Mouse (Mus musculus) MEL (cell line): ENCODE results near the gene Smc1b. TPM values are rescaled to one million over a fixed set of nuclear protein-coding genes. Genes with fewer than 3 reads are reported as not detected.

Experiments used
- DNase-seq: peaks from one replicate; pipeline ENCODE4 v3.0.0; 2011; ENCODE audit warnings: low read depth, low spot score
- H3K27ac ChIP-seq: 2 replicates; pipeline ENCODE4 v1.5.1; 2012; ENCODE audit warnings: low read depth, mild to moderate bottlenecking, control low read depth, low read length, moderate library complexity; ENCODE audit not compliant: control insufficient read depth
- H3K27me3 ChIP-seq, 2 experiments: fragments of 150-350 bp in 1 of 2; sonication (generic) in 1 of 2; 2 replicates each; pipeline ENCODE4 v1.6.1; 2012; ENCODE audit warnings: low read length in 2 of 2, mild to moderate bottlenecking in 2 of 2, improper control_type of control experiment in 1 of 2, moderate library complexity in 1 of 2; ENCODE audit not compliant: insufficient read depth in 2 of 2, control insufficient read depth in 1 of 2
- H3K36me3 ChIP-seq, 2 experiments: 2 replicates each; pipeline ENCODE4 v1.6.1; 2012 to 2014; ENCODE audit warnings: low read length in 2 of 2, improper control_type of control experiment in 1 of 2, inconsistent platforms in 1 of 2, mild to moderate bottlenecking in 1 of 2; ENCODE audit not compliant: insufficient read depth in 2 of 2, control insufficient read depth in 1 of 2
- H3K4me1 ChIP-seq, 2 experiments: fragments of 150-350 bp in 1 of 2; sonication (generic) in 1 of 2; 2 replicates each; pipeline ENCODE4 v1.6.1; 2012; ENCODE audit warnings: low read length in 2 of 2, improper control_type of control experiment in 1 of 2, mild to moderate bottlenecking in 1 of 2; ENCODE audit not compliant: insufficient read depth in 2 of 2, control insufficient read depth in 1 of 2
- H3K4me3 ChIP-seq, 2 experiments: fragments of 150-350 bp in 1 of 2; sonication (generic) in 1 of 2; 2 replicates each; pipeline ENCODE4 v1.5.1; 2012; ENCODE audit warnings: low read depth in 2 of 2, low read length in 2 of 2, mild to moderate bottlenecking in 2 of 2, moderate library complexity in 2 of 2, control low read depth in 1 of 2, improper control_type of control experiment in 1 of 2; ENCODE audit not compliant: control insufficient read depth in 1 of 2, insufficient read depth in 1 of 2
- H3K79me2 ChIP-seq: 2 replicates; pipeline ENCODE4 v1.6.1; 2012; ENCODE audit warnings: mild to moderate bottlenecking, low read length, moderate library complexity; ENCODE audit not compliant: control insufficient read depth, poor library complexity, insufficient read depth
- H3K9ac ChIP-seq: 2 replicates; pipeline ENCODE4 v1.6.1; 2012; ENCODE audit warnings: low read depth, mild to moderate bottlenecking, control low read depth, low read length, moderate library complexity; ENCODE audit not compliant: control insufficient read depth, poor library complexity, severe bottlenecking
- H3K9me3 ChIP-seq: fragments of 150-350 bp; sonication (generic); replicated peaks from 2 replicates; pipeline ENCODE4 v1.6.1; 2012; ENCODE audit warnings: mild to moderate bottlenecking, low read length, improper control_type of control experiment, moderate library complexity; ENCODE audit not compliant: insufficient read depth
- BHLHE40 ChIP-seq: IDR thresholded peaks from 2 replicates; pipeline ENCODE4 v1.6.1; 2012; ENCODE audit warnings: low read depth, mild to moderate bottlenecking, inconsistent platforms, low read length, improper control_type of control experiment, borderline replicate concordance
- CHD1 ChIP-seq: IDR thresholded peaks from 2 replicates; pipeline ENCODE4 v1.6.1; 2012; ENCODE audit warnings: low read depth, mild to moderate bottlenecking, inconsistent platforms, low read length, improper control_type of control experiment
- ELF1 ChIP-seq: IDR thresholded peaks from 2 replicates; pipeline ENCODE4 v1.6.1; 2014; ENCODE audit warnings: low read depth, mild to moderate bottlenecking, inconsistent platforms, low read length, improper control_type of control experiment, moderate library complexity
- EP300 ChIP-seq, 2 experiments: IDR thresholded peaks; 2 replicates each; pipeline ENCODE4 v1.6.1; 2011; ENCODE audit warnings: improper control_type of control experiment in 2 of 2, low read length in 2 of 2, low read depth in 1 of 2, mild to moderate bottlenecking in 1 of 2
- ETS1 ChIP-seq: IDR thresholded peaks from 2 replicates; pipeline ENCODE4 v1.6.1; 2012; ENCODE audit warnings: low read depth, mild to moderate bottlenecking, inconsistent platforms, low read length, improper control_type of control experiment, moderate library complexity
- GABPA ChIP-seq: IDR thresholded peaks from 2 replicates; pipeline ENCODE4 v1.6.1; 2012; ENCODE audit warnings: low read depth, mild to moderate bottlenecking, inconsistent platforms, low read length, improper control_type of control experiment, moderate library complexity
- GATA1 ChIP-seq: IDR thresholded peaks from 2 replicates; pipeline ENCODE4 v1.6.1; 2011; ENCODE audit warnings: low read depth, low read length, improper control_type of control experiment
- HCFC1 ChIP-seq: IDR thresholded peaks from 2 replicates; pipeline ENCODE4 v1.6.1; 2012; ENCODE audit warnings: low read depth, mild to moderate bottlenecking, inconsistent platforms, low read length, improper control_type of control experiment, moderate library complexity
- MAFK ChIP-seq: IDR thresholded peaks from 2 replicates; pipeline ENCODE4 v1.6.1; 2011; ENCODE audit warnings: low read depth, mild to moderate bottlenecking, low read length, improper control_type of control experiment, borderline replicate concordance
- MAX ChIP-seq: IDR thresholded peaks from 2 replicates; pipeline ENCODE4 v1.6.1; 2011; ENCODE audit warnings: low read length, improper control_type of control experiment
- MEF2A ChIP-seq: IDR thresholded peaks from 2 replicates; pipeline ENCODE4 v1.6.1; 2014; ENCODE audit warnings: low read depth, mild to moderate bottlenecking, inconsistent platforms, low read length, improper control_type of control experiment; ENCODE audit not compliant: poor library complexity, insufficient replicate concordance, severe bottlenecking; ENCODE audit errors: extremely low read depth
- MYB ChIP-seq: IDR thresholded peaks from 2 replicates; pipeline ENCODE4 v1.6.1; 2011; ENCODE audit warnings: mild to moderate bottlenecking, low read depth, low read length, improper control_type of control experiment
- NELFE ChIP-seq: IDR thresholded peaks from 2 replicates; pipeline ENCODE4 v1.6.1; 2011; ENCODE audit warnings: low read depth, low read length, improper control_type of control experiment
- POLR2AphosphoS5 ChIP-seq: IDR thresholded peaks from 2 replicates; pipeline ENCODE4 v1.6.1; 2012; ENCODE audit warnings: low read depth, borderline replicate concordance, mild to moderate bottlenecking, inconsistent platforms, low read length, moderate library complexity, mixed read lengths
- RAD21 ChIP-seq: IDR thresholded peaks from 2 replicates; pipeline ENCODE4 v1.6.1; 2011; ENCODE audit warnings: mild to moderate bottlenecking, low read depth, low read length, improper control_type of control experiment
- SIN3A ChIP-seq: IDR thresholded peaks from 2 replicates; pipeline ENCODE4 v1.6.1; 2012; ENCODE audit warnings: low read length, improper control_type of control experiment, inconsistent platforms
- TBP ChIP-seq: IDR thresholded peaks from 2 replicates; pipeline ENCODE4 v1.8.0; 2011; ENCODE audit warnings: low read depth, low read length, improper control_type of control experiment
- TCF12 ChIP-seq: IDR thresholded peaks from 2 replicates; pipeline ENCODE4 v1.6.1; 2014; ENCODE audit warnings: low read depth, mild to moderate bottlenecking, inconsistent platforms, low read length, improper control_type of control experiment, moderate library complexity
- ZNF384 ChIP-seq: IDR thresholded peaks from 2 replicates; pipeline ENCODE4 v1.6.1; 2012; ENCODE audit warnings: low read depth, mild to moderate bottlenecking, inconsistent platforms, low read length, improper control_type of control experiment
- polyA plus RNA-seq, 2 experiments: library from polyadenylated mRNA; stranded (reverse) in 1 of 2; unstranded in 1 of 2; fragments of >175 nt in 1 of 2; fragments of >200 nt in 1 of 2; gene quantifications; 2 replicates each; pipeline versions ENCODE4 v1.2.1 to v1.2.4; 2012; ENCODE audit warnings: low replicate concordance in 2 of 2, low read depth in 1 of 2; ENCODE audit not compliant: insufficient read length in 2 of 2, insufficient read depth in 1 of 2, missing spikeins in 1 of 2
- total RNA-seq: library from RNA; depleted of rRNA; stranded (reverse); fragments of 300-350 nt; gene quantifications from 2 replicates; pipeline ENCODE4 v1.2.3, GENCODE M21; 2012

The Smc1b gene
- total and polyA plus RNA-seq, 3 experiments = not detected

- no peaks in the 10 kb centered on the region for H3K79me2 ChIP-seq
- H3K9me3 ChIP-seq = no peaks in the 10 kb centered on the region
- TF ChIP-seq MAFK = no peak
- no peak for TF ChIP-seq NELFE
- TF ChIP-seq ETS1 = no peak
- TF ChIP-seq TCF12 = no peak
- TF ChIP-seq GABPA = no peak
- no peak for TF ChIP-seq BHLHE40
- no peak for TF ChIP-seq EP300 (IDR thresholded peaks at IDR 0.05; ENCODE audit: low read depth in 1 of 2, low read length in 2 of 2)
- TF ChIP-seq HCFC1 = no peak
- TF ChIP-seq RAD21 = no peak
- no peak for TF ChIP-seq ELF1
- no peak for TF ChIP-seq ZNF384
- no peak overlapping the region for H3K4me3 ChIP-seq
- no peaks in the 10 kb centered on the region for H3K36me3 ChIP-seq
- DNase-seq = no peak
- no peaks in the 10 kb centered on the region for H3K27me3 ChIP-seq
- no peaks in the 10 kb centered on the region for H3K4me1 ChIP-seq
- H3K9ac ChIP-seq = no peak overlapping the region
- H3K27ac ChIP-seq = no peak overlapping the region
Observed at GRCm38 (mm10) chr15:85026197-85026596, 105.6 kb downstream of the Smc1b start.

- Histone ChIP-seq H3K4me3 (no peak overlapping the region), H3K4me1 (no peaks in the 10 kb centered on the region), H3K27ac (no peak overlapping the region), H3K36me3 (no peaks in the 10 kb centered on the region), H3K9ac (no peak overlapping the region), H3K9me3 (no peaks in the 10 kb centered on the region), H3K79me2 (no peaks in the 10 kb centered on the region), H3K27me3 (no peaks in the 10 kb centered on the region)
- TF ChIP-seq MYB (no peak), GABPA (no peak), CHD1 (no peak)
- DNase-seq = no peak
Observed at GRCm38 (mm10) chr15:85022211-85022610, 109.6 kb downstream of the Smc1b start.

- no peak for DNase-seq
- H3K4me3 ChIP-seq = no peak within 1 kb of the TSS
- H3K9me3 ChIP-seq = no peaks in the 10 kb centered on the region
- no peaks in the 10 kb centered on the region for H3K36me3 ChIP-seq
- no peaks in the 10 kb centered on the region for H3K79me2 ChIP-seq
- no peaks in the 10 kb centered on the region; a peak in 1 of 4 replicates for H3K27me3 ChIP-seq
- TF ChIP-seq MEF2A (no peak), SIN3A (no peak), TBP (no peak), MAX (no peak), GATA1 (no peak), POLR2AphosphoS5 (no peak), GABPA (no peak), CHD1 (no peak)
- H3K4me1 ChIP-seq = no peaks in the 10 kb centered on the region
- H3K27ac ChIP-seq = no peak within 1 kb of the TSS
- no peak within 1 kb of the TSS for H3K9ac ChIP-seq
Observed at GRCm38 (mm10) chr15:85016951-85017664, 114.7 kb downstream of the Smc1b start, which contains the start of gene Upk3a. Gene Upk3a (plus strand): TSS chr15:85017141.
